Mouse (Mus musculus) left cerebral cortex, adult 2 months (tissue): ENCODE data around the gene Pax6. TPM values are rescaled to one million over a fixed set of nuclear protein-coding genes. Genes with fewer than 3 reads are reported as not detected.

ENCODE experiments used
- DNase-seq, 2 experiments: peaks; one replicate each; pipeline ENCODE4 v3.0.0; 2021 to 2022; ENCODE audit warnings: low spot score in 2 of 2, mixed read lengths in 1 of 2; ENCODE audit errors: extremely low spot score in 1 of 2
- H3K27ac ChIP-seq: fragments of 200-600 bp; 2 replicates; pipeline ENCODE4 v1.8.1; 2022
- H3K4me3 ChIP-seq: fragments of 200-600 bp; 2 replicates; pipeline ENCODE4 v1.8.1; 2022
- CTCF ChIP-seq: fragments of 200-600 bp; IDR thresholded peaks from 2 replicates; pipeline ENCODE4 v1.8.1; 2022; ENCODE audit warnings: antibody characterized with exemption, mild to moderate bottlenecking, moderate library complexity
- intact Hi-C: fragments of 180-260 bp; cut with DNase I; formaldehyde crosslinking; loops from one replicate; pipeline ENCODE4 v1.15.1; 2025
- long read RNA-seq, 2 experiments: library from polyadenylated mRNA; stranded (forward); transcript quantifications; one replicate each; pipeline ENCODE4 v2.0.0; 2021; ENCODE audit warnings: borderline mapping rate in 2 of 2
- total RNA-seq, 2 experiments: library from RNA; stranded (reverse); gene quantifications; 2 replicates each; pipeline ENCODE4 v1.2.3; 2021

Gene Pax6
- total RNA-seq = 10 to 100 TPM in 1 of 2 experiments, 1 to 10 TPM in 1; 8.2 to 11.7 TPM
- long read RNA-seq, experiment 1, partial matches to known transcripts = 2 of 11 reads
- long read RNA-seq, experiment 1, other reads (novel, unspliced or antisense) = 6 of 11 reads
- long read RNA-seq, experiment 2, partial matches to known transcripts = 0 of 7 reads
- long read RNA-seq, experiment 2, other reads (novel, unspliced or antisense) = 4 of 7 reads

- intact Hi-C loops = loop anchor here (10.0 kb wide), 1 partner anchor 526 kb away; no protein-coding TSS in a partner anchor
- no peak within 1 kb of the TSS for H3K27ac ChIP-seq
- no peak for DNase-seq
- TF ChIP-seq CTCF = no peak
- peak within 1 kb of the TSS; percentile 24 for H3K4me3 ChIP-seq
These were observed at the start of gene Pax6 for GRCm38 (mm10) chr2:105668271-105669270. Gene Pax6, plus strand, starts transcription at chr2:105668900.

- intact Hi-C loops = no loop called here
- no peak for TF ChIP-seq CTCF
- DNase-seq = no peak
- Histone ChIP-seq H3K4me3 (no peak overlapping the region), H3K27ac (no peak overlapping the region)
These were observed 19.8 kb upstream of the Pax6 start for GRCm38 (mm10) chr2:105648933-105649332.

DNA sequence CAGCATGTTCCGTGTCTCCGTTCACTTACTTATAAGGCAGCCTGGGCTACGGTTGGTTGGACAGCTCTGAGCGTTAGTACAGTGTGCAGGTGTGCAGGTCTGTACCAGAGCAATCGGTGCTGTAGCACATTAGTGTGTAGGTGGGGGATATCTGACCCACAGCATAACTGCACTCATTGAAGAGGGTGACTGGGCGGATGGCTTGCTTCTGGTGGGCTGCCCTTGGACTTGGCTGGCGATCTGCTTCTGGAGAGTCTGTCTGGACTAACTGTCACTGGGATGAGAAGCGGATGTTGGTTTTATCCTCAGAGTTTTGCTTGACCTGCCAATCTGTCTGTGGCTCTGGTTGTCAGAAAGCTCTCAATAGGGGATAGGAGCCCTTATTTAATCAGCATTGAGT is 12.2 kb upstream of the Pax6 start:
- no peak overlapping the region for H3K27ac ChIP-seq
- TF ChIP-seq CTCF = no peak
- no peak for DNase-seq
- no peak overlapping the region for H3K4me3 ChIP-seq
- intact Hi-C loops = no loop called here

- intact Hi-C loops = no loop called here
- no peak for TF ChIP-seq CTCF
- Histone ChIP-seq H3K27ac (no peak overlapping the region), H3K4me3 (no peak overlapping the region)
- DNase-seq = no peak
These were observed 9.3 kb upstream of the Pax6 start for GRCm38 (mm10) chr2:105659350-105659749.

DNA sequence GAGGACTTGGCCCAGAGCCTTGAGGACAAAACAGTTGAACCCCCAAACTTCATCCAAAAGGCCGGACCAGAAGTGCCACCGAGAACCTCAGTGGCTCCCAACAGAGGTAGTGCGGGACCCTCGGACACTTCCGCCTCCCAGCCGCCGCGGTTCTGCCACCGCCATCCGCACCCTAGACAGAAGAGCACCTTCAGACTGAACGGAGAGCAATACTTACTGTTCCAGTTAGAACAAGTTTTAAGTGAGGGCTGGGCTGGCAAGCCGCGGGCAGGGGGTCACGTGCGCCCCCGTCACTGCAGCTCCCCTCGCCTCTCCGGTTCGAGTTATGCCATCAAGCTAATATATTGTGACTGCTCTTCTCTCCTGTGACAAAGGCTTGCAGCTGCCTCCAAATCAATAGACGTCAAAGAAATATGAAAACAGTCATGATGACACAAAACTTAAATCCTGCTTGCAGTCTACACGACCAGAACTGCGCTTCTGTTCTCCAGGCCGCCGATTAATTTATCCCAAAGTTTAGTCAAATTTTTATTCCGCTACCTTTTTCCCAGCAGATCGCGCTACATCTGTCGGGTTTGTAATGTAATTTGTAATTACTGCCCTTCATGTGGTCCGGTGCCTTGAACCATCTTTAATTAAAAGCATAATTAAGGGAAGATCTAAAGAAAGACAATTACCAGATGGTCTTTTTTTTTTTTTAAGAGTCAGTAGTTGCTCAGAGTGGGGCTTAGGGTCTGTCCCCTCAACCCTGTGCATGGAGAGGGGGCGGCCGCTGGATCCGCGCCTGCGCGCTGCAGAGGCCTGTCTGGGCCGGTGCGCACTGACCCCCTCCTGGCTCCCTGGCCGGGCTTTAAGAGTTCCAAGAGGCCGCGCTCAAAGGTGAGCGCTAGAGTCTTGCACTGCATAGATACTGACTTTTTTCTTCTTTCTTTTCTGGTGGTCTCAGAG is 8.5 kb upstream of the Pax6 start:
- no peak for DNase-seq
- TF ChIP-seq CTCF = no peak
- no peak overlapping the region for H3K27ac ChIP-seq
- intact Hi-C loops = loop anchor here (10.0 kb wide), 1 partner anchor 535 kb away; no protein-coding TSS in a partner anchor
- H3K4me3 ChIP-seq = no peak overlapping the region

- no peak overlapping the region for H3K4me3 ChIP-seq
- no peak overlapping the region for H3K27ac ChIP-seq
- intact Hi-C loops = loop anchor here (10.0 kb wide), 1 partner anchor 534 kb away; no protein-coding TSS in a partner anchor
- no peak for TF ChIP-seq CTCF
- no peak for DNase-seq
These were observed 7.7 kb upstream of the Pax6 start for GRCm38 (mm10) chr2:105660874-105661622.

GRCm38 (mm10) chr2:105661623-105662066 is 7.1 kb upstream of the Pax6 start:
- no peak for TF ChIP-seq CTCF
- Histone ChIP-seq H3K27ac (no peak overlapping the region), H3K4me3 (no peak overlapping the region)
- DNase-seq = no peak
- intact Hi-C loops = loop anchor here (10.0 kb wide), 1 partner anchor 533 kb away; no protein-coding TSS in a partner anchor

- intact Hi-C loops = loop anchor here (10.0 kb wide), 1 partner anchor 533 kb away; no protein-coding TSS in a partner anchor
- TF ChIP-seq CTCF = no peak
- H3K27ac ChIP-seq = no peak overlapping the region
- H3K4me3 ChIP-seq = no peak overlapping the region
- no peak for DNase-seq
These were observed 6.6 kb upstream of the Pax6 start for GRCm38 (mm10) chr2:105662121-105662520.

- DNase-seq = no peak
- no peak for TF ChIP-seq CTCF
- Histone ChIP-seq H3K27ac (no peak overlapping the region), H3K4me3 (no peak overlapping the region)
- intact Hi-C loops = loop anchor here (10.0 kb wide), 1 partner anchor 532 kb away; no protein-coding TSS in a partner anchor
These were observed 6.1 kb upstream of the Pax6 start for GRCm38 (mm10) chr2:105662606-105663005.

GRCm38 (mm10) chr2:105663101-105663511 is 5.6 kb upstream of the Pax6 start:
- intact Hi-C loops = loop anchor here (10.0 kb wide), 1 partner anchor 532 kb away; no protein-coding TSS in a partner anchor

More at GRCm38 (mm10) chr2:105663101-105663511, 5.6 kb upstream of the Pax6 start:
- TF ChIP-seq CTCF = no peak
- no peak overlapping the region for H3K27ac ChIP-seq
- DNase-seq = no peak
- no peak overlapping the region for H3K4me3 ChIP-seq
